Mouse (Mus musculus) lung, postnatal 10 days (tissue): ENCODE results near the gene Efna1.

ENCODE experiments used
- DNase-seq: peaks from one replicate; pipeline ENCODE4 v3.0.0; 2021

Gene Efna1

DNA sequence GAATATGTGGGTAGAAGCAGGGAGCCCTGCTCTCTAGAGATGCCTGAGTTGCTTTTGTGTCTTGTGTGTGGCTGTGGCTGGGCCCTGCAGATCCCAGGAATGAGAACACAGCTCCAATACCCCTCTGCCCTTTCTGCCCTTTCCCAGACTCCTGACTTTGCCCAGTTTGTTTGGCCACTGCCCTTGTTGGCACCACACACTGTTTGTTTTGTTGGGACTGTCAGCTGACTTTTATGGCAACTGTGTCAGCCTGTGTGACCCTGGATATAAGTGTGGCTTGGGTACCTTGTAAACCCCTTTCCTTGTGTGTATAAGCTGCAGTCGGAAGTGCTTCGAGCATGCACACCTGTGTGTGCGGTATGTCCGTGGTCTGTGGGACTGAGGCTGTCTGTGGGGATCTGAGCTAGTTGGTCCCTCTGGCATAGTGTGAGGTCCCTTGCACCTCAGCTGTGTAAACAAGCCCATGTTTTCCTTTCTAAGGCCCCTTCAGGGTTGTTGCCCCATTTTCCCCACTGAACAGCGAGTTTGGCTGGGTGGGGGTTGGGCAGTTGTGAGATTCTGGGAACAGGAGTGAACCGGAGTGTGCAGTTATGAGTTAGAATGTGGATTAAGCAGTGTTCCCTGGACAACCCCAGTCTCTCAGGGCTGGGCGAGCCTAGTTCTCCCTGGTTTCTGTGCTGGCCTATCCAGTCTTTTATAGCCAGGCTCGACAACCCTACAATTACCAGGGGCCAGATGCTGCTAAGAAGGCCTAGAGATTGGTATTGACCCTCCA, 24.8 kb upstream of the Efna1 start:
- no peak for DNase-seq

DNA sequence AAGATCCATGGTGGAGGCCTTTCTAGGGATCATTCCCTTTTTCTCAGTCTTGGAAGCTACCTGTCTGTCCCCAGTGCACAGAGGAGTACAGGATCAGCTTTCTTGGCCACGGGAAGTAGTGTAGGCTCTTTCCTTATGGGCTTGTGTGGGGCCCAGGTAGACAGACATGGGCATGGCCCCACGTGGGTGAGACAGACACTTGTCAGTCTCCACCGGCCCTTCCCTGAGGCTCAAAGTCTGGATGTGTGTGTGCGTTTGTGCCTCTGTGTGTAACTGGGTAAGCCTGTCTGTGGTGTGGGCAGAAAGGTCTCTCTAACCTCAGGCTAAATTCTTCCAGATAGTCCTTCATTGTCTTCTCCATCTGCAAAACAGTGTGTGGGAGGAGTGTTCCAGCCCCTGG, 24.2 kb upstream of the Efna1 start:
- DNase-seq = no peak

DNA sequence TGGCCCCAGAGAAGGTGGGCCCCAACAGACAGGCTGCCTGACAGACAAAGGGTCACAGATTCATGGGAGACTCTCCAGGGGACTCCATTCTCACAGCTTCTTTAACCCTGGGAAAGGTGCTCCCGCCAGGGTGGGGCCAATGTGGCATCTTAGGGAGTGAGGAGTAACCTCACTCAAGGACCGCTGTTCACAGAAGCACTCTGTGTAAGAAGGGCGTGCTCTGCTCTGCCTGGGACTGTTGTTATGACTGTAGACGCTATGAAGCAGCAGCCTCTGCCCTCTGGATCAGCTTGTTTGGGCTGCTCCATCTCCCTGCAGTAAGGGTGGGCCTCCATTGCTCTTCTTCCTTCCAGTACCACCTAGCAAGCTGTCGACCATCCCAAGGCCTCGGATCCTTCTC, 23.5 kb upstream of the Efna1 start:
- no peak for DNase-seq

DNA sequence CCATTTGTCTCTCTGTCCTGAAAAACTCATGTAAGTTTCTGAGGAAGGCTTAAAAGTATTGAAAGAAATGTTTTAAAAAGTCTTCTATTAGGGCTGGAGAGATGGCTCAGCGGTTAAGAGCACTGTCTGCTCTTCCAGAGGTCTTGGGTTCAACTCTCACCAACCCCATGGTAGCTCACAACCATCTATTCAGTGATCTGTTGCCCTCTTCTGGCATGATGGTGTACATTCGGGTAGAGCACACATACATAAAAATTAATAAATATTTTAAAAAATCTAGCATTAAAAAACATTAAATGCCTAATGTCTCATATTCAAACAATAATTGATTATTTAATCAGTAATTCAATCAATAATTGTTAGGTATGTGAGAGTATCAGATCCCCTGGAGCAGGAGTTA, 19.6 kb upstream of the Efna1 start:
- DNase-seq = no peak

GRCm38 (mm10) chr3:89300071-89300470, 19.1 kb upstream of the Efna1 start:
- no peak for DNase-seq

DNA sequence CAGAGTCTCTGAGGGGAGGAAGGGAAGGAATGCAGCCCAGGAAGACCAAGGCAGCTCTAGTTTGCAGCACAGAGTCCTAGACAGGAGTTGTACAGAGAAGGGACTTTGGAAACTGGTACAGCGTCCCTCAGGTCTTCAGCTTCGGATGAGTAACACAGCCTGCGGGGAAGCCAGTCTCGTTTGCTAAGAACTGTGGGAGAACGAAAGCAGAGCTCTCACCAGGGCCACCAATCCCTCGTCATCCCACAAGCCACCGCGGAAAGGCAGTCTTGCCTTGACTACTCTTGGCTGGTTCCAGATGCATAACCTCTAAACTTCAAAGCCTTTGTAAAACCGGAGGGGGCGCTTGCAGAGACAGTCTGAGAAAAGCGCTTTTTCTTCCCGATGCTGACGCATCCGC, 18.6 kb upstream of the Efna1 start:
- DNase-seq = peak; percentile 52

DNA sequence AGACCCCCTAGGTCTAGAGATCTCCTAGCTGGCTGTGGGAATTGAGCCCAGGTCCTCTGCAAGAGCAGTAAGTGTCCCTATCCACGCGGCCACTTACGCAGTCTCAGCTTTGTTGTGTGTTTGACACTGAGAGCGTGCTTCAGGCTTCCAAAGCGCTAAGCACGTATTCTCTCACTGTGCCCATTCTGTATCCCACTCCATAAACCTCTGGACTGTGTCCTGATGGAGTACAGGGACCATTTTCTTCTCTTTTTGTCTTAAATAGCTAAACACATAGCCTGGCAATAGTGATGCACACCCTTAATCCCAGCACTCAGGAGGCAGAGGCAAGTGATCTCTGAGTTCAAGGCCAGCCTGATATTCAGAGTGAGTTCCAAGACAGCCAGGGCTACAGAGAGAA, 18.0 kb upstream of the Efna1 start:
- DNase-seq = no peak

GRCm38 (mm10) chr3:89296761-89297396, 15.9 kb upstream of the Efna1 start:
- no peak for DNase-seq

DNA sequence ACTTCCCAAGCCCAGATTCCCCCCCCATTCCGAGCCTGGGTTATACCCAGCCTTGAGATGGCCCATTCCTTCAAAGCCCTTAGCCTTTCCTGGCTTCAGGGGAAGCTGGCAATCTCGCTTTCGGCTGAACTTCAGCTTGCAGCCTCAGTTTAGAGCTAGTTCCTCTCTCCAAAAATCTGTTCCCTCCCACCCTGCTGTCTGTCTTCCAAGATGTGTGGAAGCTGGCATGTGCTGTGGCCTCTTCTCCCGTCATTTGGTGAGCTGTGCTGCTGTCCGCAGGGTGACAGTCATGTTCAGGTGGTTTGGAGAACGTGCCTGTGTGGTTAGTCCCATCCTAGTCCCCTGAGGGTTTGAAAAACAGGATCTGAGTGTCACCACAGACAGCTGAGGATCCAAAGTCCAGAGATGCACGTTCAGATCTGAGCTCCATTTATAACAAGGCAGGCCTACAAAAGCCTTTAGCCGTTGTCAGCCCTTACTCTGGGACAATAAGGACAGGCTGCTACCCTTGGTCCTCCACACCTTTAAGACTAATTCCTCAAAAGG, 14.8 kb upstream of the Efna1 start:
- no peak for DNase-seq

DNA sequence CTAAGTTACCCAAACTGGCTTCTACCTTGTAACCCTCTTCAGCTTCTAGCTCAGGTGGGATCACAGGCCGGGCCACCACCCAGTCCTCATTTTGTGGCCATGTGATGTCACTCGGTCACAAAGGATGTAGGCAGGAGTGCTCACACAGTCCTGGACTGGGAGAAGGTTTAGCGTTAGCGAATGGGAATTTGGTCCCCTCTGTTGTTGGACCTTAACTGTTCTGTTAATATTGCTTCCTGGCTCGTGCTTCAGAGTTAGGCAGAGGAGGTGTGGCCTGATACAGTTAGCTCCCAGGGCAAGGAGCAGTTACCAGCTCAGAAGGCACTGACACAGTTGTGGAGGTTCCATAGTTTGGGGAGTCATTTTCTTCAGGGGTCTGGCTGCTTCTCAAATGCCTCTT, 13.3 kb upstream of the Efna1 start:
- no peak for DNase-seq

DNA sequence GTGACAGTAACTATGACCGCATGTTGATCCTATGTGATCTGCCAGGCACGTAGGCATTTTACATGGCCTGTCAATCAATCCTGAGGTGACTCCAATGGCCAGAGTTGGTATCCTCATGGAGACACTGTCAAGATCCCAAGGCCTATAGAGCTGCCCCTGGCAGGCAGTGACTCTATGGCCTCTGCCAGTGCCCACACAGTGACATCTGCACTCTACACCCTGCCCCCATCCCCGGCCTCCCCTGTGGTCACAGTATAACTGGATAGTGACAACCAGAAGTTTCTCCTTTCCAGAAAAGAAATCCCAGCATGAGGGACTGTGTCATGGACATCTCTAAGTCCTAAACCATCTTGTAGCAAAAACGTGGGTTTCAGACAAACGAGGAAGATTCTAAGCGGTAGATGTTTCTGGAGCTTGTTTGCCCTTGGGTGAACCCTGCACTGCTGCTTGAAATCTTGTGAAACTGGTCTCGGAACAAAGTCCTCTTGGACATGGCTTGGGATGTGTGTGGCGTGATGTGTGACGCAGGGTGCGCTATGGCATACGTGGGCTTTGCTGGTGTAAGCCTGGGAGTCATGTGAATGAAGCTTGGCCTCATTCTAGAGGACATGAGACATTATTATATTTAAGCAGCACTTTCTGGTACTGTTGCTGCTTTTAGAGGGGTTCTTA, 12.4 kb upstream of the Efna1 start:
- DNase-seq = no peak

DNA sequence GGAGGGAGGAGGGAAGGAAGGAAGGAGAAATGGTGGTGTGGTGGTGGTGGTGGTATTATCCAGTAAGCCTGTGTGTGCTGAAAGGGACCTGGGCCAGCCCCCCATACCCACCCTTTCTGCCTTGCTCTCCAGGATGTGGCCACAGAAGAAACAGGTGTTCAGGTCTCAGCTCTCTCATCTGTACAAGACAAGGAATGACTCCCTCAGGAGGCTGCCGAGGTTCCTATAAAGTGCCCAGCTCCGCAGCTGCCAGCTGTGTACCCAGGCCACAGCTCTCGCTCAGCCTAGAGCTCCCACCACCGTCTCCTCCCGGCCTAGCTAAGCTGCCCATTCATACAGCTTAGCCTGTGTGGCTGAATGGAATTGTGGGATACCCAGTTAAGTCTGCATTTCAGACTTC, 11.4 kb upstream of the Efna1 start:
- no peak for DNase-seq

- no peak for DNase-seq
Measured at GRCm38 (mm10) chr3:89291874-89292273, 10.9 kb upstream of the Efna1 start.

DNA sequence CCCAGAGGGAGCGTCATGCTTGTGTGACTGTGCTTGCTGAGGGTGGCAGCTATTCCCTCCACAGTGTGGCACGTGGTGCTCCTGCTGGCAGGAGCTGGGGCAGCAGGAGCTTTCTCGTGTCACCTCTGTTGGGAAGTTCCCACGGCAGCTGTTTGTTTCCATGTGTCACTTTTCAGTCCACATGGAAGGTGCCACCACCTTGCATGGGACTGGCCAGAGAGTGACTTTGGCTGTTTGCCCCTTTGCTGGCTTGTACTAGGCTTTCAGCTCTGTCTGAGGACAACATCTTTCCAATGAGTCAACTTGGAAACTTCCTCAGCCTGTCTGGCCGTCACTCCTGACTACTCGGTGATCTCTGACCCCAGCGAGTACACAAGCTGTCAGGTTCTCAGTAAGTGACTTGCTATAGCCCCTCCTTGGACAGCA, 7.6 kb upstream of the Efna1 start:
- peak; percentile 33 for DNase-seq

DNA sequence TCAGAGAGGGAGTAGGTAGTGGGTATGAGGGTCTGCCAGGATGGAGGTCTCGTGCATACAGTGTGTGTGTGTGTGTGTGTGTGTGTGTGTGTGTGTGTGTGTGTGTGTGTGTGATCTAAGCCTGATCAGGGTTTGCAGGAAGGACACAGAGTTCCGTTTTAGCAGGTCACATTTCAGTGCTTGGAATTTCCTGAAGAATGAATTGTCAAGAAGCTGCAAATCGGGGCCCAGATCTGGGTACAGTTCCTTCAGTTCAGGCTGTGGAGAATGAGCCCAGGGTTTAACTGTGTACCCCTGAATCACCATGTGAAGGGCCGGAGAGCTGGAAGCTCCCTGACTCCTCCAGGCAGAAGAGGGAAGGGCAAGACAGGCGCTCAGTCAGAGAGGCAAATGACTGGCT, 6.3 kb upstream of the Efna1 start:
- no peak for DNase-seq

DNA sequence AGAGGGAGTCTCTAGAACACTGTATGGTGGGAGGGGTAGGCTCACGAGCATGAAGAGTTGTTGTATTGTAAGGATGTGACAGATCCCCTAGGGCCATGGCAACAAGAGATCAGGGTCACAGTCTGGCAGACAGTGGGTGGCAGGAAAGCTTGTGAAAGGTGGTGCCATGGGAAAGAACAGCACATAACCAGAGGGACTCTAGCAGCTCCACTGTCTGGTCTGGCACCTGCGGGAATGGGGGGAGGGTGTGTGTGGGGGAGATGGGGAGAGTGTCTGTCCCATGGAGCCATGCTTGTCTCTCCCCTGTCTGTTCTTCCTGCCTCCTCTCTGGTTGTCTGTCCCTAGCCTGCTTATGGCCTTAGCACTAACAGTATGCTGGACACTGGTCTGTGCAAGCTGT, 4.6 kb upstream of the Efna1 start:
- no peak for DNase-seq

DNA sequence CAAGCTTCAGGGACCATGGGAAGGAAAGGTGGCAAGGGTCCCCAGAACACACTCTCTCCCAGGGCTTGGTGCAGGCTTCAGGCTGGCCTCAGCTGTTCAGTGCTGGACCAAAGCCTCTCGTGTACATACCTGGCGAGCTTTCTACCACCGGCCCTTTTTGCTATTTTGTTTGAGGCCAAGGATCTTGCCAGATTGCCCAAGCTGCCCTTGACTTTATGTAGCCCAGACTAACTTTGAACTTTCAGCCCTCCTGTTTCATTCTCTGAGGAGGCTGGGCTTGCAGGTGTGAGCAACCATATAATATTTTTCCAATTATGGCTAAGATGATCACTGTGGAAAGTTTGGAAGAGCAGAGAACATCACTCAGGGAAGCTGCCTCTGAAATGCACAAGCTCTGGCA, 3.3 kb upstream of the Efna1 start:
- DNase-seq = no peak

- no peak for DNase-seq
Measured at GRCm38 (mm10) chr3:89282291-89282643, 1.3 kb upstream of the Efna1 start.

DNA sequence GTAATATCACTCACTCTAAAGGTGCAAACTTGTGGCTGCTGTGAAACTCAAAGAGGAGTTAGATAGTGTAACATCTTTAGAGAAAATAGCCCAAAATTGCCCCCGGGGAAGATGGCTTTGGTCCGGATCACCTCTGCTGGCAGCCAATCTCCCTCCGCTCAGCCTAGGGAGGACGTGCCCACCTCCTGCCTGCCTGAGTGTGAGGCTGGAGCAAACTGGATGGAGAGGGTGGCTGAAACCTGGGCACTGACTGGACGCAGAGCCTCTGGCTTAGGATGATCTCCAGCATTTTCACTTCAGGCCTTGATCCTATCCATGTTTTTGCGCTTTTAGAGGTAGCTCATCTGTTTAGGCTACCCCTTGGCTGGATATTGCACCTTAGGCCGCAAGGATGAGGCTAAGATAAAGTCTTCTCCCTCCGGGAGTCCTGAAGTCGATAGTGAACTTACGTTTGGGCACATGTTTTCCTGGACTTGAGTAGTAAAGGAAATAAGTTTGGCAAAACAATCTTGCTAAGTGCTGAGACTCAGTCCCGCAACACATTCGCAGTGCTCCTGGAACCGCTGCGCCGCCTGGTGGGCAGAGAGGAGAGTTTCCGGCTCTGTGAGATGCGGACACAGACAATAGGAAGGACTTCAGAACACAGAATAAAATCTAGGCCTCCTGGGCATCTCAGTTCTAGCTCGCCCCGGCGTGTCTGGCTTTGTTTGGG, 793 bp upstream of the Efna1 start:
- DNase-seq = peak; percentile 93

DNA sequence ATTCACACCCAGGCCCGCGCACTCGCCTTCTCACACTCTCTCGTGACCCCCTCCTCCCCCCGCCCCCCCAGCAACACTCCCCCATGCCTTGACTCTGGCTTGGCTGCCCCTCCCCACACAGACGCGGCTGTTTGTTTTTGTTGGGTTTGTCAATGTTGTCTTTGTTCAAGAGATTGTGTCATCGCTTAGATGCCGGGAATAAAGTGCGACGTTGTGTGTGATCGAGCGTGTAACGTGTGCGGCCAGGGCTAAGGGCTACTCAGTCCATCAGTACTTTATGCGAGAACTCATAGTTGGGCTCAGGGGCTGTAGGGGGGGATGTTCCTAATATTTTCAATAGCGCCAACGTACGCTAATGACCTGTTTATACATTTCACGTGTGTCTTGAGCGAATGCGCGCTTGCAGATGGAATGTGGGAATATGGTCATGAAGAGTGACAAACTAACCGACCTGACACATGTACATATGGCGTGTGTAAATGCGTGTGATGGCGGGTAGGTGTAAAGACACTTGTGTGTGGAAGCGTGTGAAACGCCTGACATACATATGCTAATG, 814 bp downstream of the Efna1 start:
- DNase-seq = peak; percentile 80

DNA sequence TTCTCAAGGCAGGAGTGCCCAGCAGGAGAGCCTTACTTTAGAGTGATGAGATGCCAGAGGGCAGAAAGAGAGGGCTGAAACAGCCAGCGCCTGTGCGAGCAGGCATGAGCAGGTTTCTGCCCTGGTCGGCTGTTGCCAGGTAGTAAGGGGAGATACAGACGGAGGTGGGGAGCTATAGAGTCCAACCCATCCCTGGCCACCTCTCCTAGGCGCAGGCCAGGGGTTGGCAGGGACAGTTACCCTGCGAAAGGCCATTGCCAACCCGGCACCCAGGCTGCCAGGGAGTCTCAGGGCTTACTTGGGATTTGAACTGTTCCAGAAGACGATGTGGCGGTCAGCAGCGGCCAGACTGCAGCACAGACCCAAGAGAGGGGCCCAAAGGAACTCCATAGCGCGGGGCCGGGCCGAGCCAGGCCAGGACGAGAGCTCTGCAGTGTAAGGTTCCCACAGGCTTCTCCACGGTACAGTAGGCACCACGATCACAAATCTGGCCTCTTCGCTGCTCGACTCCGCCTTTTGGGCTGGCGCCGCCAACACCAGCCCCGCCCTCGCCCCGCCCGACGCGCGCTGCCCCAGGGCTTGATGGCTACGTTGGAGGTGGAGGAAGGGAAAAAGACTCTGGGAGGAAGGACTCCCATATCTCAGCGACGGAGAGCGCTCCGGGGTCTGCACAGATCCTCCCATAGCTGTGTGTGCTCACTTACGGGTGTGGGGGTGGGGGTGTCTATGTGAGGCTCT, 1.6 kb downstream of the Efna1 start:
- DNase-seq = peak; percentile 94

GRCm38 (mm10) chr3:89278643-89279042, 2.3 kb downstream of the Efna1 start:
- DNase-seq = peak; percentile 20
